Mouse (Mus musculus) lung, adult 2 months (tissue): ENCODE data around the gene 5730596B20Rik. TPM values are rescaled to one million over a fixed set of nuclear protein-coding genes. Genes with fewer than 3 reads are reported as not detected.

Source experiments
- DNase-seq: peaks from one replicate; pipeline ENCODE4 v3.0.0; 2022
- H3K4me1 ChIP-seq: fragments of 200-500 bp; 2 replicates; pipeline ENCODE4 v1.6.1; 2011; ENCODE audit warnings: low read length; ENCODE audit not compliant: control insufficient read depth, insufficient read depth
- H3K4me3 ChIP-seq: fragments of 200-500 bp; replicated peaks from 2 replicates; pipeline ENCODE3; 2011; ENCODE audit warnings: low read depth, mild to moderate bottlenecking, control low read depth, low read length; ENCODE audit errors: extremely low read depth
- CTCF ChIP-seq: fragments of 200-500 bp; IDR thresholded peaks from 2 replicates; pipeline ENCODE4 v1.5.1; 2011; ENCODE audit warnings: mild to moderate bottlenecking, low read length, control low read depth; ENCODE audit not compliant: insufficient read depth
- POLR2A ChIP-seq: fragments of 200-500 bp; IDR thresholded peaks from 2 replicates; pipeline ENCODE4 v1.6.1; 2011; ENCODE audit warnings: low read depth, mild to moderate bottlenecking, control low read depth, low read length, borderline replicate concordance; ENCODE audit errors: extremely low read depth
- WGBS: fragments of 180-500 bp; shearing (Covaris S2); methylation state at CpG from one replicate; pipeline ENCODE4 v1.1.7; 2018; 5-methylcytosine and 5-hydroxymethylcytosine counted together
- polyA plus RNA-seq: library from polyadenylated mRNA; depleted of rRNA; stranded (reverse); fragments of >200 nt; gene quantifications from 2 replicates; pipeline ENCODE4 v1.2.3, GENCODE M21; 2012

5730596B20Rik gene
- polyA plus RNA-seq, 1 experiment = 0.26 TPM

DNA sequence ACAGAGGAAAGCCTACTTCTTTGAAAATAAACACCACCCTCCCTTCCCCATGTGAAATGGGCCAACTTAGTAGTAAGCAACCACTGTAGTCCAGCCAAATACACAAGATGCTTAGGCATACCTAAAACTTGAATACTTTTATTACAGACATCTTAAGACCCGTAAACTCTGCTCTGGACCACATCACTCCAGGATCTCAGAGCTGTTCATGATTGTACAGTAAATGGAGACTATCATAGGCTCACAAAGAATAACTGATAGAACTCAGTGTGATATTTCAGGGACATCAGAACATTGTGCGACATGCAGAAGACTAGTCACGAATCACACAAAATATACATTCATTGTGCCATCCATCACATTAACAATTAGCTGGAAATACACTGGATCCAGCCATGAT lies 21.8 kb upstream of the 5730596B20Rik start:
- H3K4me3 ChIP-seq = no peak overlapping the region
- DNase-seq = no peak
- peaks cover 3% of the 10 kb centered on the region; the same call in 1 of the 2 replicates for H3K4me1 ChIP-seq
- 85% methylated on average over 3 of the region's 3 CpGs for WGBS
- TF ChIP-seq CTCF = no peak
- TF ChIP-seq POLR2A = no peak

DNA sequence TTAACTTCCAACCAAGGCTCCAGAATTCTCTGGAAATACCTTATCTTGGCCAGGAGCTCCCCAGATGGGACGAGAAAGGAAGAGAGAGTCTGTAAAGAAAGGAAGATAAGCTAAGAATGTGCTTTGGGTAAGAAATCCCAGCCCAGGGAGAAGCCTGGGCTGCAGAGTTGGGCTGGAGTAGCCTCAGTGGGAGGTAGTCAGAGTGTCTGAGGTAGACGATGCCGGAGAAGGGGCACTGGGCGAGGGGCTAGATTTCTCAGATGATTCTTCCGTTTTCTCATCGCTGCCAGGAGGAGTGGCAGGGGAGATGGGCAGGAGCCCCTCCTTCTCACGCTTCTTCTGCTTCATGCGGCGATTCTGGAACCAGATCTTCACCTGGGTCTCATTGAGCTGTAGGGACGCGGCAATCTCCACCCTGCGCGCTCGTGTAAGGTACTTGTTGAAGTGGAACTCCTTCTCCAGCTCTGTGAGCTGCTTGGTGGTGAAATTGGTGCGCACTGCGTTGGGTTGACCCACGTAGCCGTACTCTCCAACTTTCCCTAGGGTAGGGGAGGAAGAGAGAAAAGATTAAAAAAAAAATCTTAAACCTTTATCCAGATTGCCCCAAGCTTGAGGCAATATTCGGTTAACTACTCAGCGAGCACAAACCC lies 20.6 kb upstream of the 5730596B20Rik start:
- 46% methylated on average over 20 of the region's 20 CpGs for WGBS
- Histone ChIP-seq H3K4me1 (peaks cover 3% of the 10 kb centered on the region; the same call in 1 of the 2 replicates), H3K4me3 (no peak overlapping the region)
- no peak for DNase-seq
- TF ChIP-seq CTCF (no peak), POLR2A (no peak)

DNA sequence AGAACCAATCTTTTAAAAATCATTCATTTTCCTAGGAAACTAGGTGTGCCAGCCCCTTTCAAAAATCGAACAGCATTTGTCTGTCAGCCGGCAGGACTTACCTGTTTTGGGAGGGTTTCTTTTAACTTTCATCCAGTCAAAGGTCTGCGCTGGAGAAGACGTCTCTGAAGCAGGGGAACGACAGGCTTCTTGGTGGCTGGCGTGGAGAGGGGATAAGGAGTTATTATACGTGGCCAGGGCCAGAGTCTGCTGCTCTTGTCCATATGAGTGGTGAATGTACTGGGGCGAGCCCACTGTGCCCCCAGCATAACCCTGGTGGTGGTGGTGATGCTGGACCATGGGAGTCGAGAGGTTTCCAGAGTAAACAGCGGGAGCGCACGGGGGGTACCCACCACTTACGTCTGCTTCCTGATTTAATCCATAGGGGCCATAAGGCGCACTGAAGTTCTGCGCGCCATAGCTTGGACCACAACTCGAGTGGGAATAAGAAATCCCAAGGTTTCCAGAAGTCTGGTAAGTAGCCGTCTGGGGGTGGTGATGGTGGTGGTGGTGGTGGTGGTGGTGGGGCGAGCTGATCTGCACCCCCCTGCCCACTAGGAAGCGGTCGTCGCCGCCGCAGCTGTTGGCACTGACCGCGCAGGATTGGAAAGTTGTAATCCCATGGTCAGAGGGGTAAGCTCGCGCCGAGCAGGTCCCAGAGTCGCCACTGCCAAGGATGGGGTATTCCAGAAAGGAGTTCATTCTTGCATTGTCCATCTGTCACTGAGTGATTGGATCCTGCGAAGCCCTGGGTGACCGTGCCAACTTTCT lies 19.6 kb upstream of the 5730596B20Rik start:
- 10% methylated on average over 32 of the region's 32 CpGs for WGBS
- DNase-seq = peak; percentile 5
- Histone ChIP-seq H3K4me1 (peaks cover 3% of the 10 kb centered on the region; the same call in 1 of the 2 replicates), H3K4me3 (peak overlapping the region; percentile 91)
- TF ChIP-seq POLR2A = no peak
- TF ChIP-seq CTCF = no peak

DNA sequence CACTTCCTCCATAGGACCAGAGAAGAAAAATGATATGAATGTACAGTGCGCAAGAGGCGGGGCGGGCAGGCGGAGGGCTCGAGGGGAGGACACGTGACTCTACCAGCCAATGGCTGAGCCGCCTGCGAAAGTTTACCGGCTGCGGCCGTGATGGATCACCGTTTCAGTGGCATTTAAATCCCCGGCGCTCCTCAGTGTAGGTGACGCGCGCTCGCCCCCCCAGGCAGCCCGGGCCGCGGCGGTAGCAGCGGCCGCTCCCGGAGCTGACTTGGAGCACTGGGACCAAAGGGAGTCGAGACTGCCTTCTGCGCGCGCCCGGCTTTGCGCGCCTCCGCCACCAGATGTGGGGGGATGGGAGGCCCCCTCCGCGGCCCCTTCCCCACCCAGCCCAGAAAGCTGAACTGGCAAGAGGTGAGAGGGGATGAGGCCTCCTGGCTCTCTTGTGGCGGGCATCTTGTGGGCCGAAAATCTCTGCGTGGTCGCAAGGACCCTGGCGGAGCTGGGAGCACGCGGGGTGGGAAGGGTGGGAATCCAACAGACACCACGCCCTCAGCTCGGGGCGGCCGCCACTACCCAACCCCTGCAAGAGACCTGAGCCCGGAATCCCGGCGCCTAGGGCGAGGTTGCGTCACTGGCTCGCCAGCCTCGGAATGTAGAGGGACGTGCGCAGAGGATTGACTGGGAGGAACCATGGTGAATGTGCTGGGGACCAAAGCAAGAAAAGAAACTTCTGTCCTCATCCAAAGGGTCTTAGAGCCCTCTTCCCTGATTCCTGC lies 18.8 kb upstream of the 5730596B20Rik start, which contains the start of gene Hoxa1:
Gene Hoxa1, minus strand, starts transcription at position 42 of the 776 bp plus-strand sequence.
- TF ChIP-seq CTCF = no peak
- peak; percentile 66; the same call in 1 of the 2 replicates for TF ChIP-seq POLR2A
- H3K4me1 ChIP-seq = peaks cover 3% of the 10 kb centered on the region; the same call in 1 of the 2 replicates
- DNase-seq = peak; percentile 62
- H3K4me3 ChIP-seq = peak within 1 kb of the TSS; percentile 91
- under 1% methylated on average over 55 of the region's 55 CpGs for WGBS

DNA sequence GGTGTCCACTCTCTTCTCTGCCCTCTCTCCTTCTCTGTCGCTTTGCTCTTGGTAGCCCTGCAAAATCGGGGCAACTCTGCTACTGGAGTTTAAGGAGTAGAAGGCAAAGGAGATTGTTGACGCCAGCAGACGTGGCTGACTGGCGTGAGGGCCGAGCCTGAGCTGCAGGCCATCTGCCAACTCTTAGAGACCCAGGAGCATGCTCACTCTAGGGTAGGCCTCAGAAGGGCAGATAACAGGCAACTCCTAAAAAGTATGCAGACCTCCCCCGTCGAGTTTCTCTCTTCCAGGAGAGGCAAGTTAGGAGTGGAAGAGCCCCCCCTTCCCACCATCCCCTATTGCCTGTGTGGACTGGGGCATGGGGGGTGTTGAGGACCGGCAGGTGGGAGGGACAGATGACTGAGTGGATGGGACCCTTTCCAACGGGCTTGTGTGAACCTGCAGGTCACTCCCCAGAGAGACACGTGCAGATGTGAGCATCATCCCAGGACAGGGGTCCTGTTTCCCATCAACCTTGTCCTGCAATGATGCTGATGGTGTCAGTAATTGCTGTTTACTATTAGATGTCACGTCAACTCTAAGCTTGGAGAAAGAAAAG lies 18.0 kb upstream of the 5730596B20Rik start:
- TF ChIP-seq CTCF = no peak
- TF ChIP-seq POLR2A = peak; percentile 45; the same call in 1 of the 2 replicates
- H3K4me3 ChIP-seq = peak overlapping the region; percentile 91
- DNase-seq = peak; percentile 30

DNA sequence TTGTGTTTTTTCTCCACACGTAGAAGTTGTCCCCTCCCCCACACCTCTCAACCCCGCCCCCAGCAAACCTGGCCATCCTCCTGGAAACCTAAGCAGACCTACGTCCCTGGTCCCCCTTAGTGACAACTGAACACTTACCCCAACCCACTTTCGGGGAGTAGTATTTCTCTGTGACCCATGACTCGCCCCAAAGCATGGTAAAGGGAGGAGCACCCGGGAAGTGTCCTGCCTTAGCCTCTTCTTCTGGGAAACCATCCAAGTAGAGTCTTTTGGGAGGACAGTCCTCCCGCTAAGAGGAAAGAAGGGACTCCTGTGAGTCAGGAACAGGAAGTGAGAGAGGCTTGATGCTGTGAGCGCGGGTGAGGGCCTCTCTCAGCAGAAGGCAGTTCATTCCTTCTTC lies 17.3 kb upstream of the 5730596B20Rik start:
- DNase-seq = peak; percentile 12
- Histone ChIP-seq H3K4me1 (peaks cover 3% of the 10 kb centered on the region), H3K4me3 (peak overlapping the region; percentile 1)
- no peak for TF ChIP-seq CTCF
- TF ChIP-seq POLR2A = no peak
- WGBS = 9% methylated on average over 9 of the region's 9 CpGs

More for the DNA sequence above, 18.0 kb upstream of the 5730596B20Rik start:
- H3K4me1 ChIP-seq = peaks cover 3% of the 10 kb centered on the region; the same call in 1 of the 2 replicates
- WGBS = 6% methylated on average over 12 of the region's 12 CpGs

DNA sequence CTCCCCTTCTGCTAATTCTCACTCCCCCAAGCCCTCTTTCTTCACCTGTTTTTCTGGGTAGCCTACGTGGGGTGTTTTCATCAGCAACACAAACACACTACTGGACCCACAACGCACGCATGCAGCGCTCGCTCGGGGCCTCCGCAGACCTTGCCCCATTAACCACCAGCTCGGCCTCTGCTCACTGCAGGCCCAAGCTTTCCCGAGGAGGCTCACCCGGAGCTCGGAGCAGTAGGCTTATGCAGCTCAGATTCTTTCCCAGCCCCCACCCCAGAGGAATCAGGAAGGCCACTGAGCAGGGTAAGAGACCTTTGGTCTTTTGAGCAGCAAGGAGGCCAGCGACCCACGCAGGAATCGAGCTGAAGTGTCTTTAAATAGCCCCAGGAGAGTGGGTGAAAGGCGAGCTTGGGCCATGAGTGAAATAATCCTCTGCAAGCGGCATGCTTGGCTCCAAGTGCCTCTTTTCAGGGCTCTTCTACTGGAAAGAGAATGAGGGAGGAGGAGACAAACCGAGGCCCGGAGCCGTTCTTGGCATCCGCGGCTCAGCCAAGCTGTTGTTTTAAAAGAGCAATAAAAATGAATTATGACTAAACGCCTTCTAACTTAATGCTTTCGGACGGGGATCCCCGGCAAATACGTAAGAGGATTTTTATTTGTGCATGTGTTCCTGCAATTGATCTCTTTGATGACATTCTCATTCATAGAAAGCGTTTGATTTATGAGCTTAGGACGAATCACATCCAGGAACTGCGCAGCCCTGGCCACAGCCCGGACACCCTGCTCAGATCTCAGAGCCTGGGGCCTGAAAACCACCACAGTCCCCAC lies 16.6 kb upstream of the 5730596B20Rik start:
- Histone ChIP-seq H3K4me1 (peaks cover 3% of the 10 kb centered on the region), H3K4me3 (peak overlapping the region; percentile 21)
- TF ChIP-seq POLR2A (0 out of 2 replicates have a peak, but pooled peaks have one; percentile 11), CTCF (no peak)
- peak; percentile 38 for DNase-seq
- WGBS = 9% methylated on average over 30 of the region's 30 CpGs

DNA sequence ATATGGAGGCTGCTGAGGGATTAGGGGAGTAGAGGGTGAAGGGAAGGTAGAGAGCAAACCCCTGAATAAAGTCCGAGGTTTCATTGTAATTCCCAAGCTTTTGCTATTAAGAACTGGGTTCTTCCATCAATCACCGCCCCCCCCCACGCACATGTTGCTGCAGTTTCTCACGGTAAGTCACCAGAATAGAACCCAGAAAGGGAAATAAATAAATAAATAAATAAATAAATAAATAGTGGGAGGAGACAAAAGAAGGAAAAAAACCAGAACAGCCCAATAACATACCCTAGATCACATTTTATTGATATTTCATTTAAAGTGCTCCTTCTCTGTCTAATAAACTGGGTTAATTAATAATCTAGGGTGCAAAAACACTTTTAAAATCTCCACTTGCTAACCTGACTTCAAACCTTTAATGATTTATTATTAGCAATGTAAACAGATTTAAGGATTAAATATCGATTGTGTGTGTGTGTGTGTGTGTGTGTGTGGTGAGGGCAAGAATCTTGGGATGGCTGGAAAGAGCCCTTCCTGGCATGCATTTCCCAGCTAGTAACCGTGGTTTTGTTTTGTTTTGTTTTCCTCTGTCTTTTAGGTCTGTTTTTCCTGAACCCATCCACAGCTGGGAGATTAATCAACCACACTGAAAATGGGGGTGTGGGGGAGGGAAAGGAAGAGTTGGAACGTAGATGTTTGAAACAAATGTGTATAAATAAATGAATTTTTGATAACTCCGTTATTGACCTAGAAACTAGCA lies 15.8 kb upstream of the 5730596B20Rik start:
- DNase-seq = no peak
- H3K4me3 ChIP-seq = peak overlapping the region; percentile 21

More for the DNA sequence above, 15.8 kb upstream of the 5730596B20Rik start:
- 19% methylated on average over 8 of the region's 8 CpGs for WGBS
- peaks cover 6% of the 10 kb centered on the region for H3K4me1 ChIP-seq
- TF ChIP-seq CTCF (no peak), POLR2A (no peak)
